Mouse (Mus musculus): ENCODE measurements around the gene Prss56.

DNA sequence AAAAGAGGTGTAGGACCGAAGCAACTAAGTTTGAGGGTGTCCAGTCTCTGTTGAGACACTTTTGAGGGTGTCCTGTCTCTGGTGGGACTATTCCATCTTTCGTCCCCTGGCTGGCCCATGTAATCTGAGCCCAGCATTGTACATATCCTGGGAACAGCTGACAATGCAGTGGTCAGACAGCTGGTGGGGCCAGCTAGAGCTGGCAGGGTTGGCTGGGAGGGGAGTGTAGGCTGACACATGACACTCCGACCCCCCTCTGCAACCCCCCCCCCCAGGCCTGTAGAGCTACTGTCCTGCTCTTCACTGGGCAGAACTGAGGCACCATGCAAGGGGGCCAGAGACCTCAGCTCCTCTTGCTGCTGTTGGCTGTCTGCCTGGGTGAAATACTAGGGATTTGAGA is 22.4 kb downstream of the Prss56 start:
- no peak for TF ChIP-seq CTCF (IDR thresholded peaks at IDR 0.05; ENCODE audit: insufficient read depth, low read depth, low read length)
- no peak for TF ChIP-seq POLR2A (IDR thresholded peaks at IDR 0.05; ENCODE audit: insufficient read depth, low read depth, low read length)

Measured in olfactory bulb, adult 2 months (tissue).